Mouse (Mus musculus): Measurements from ENCODE around the gene Spata48. TPM values are rescaled to one million over a fixed set of nuclear protein-coding genes. Genes with fewer than 3 reads are reported as not detected.

The Spata48 gene
- total and polyA plus RNA-seq, 2 experiments from 2014 or later = 0.26 to 0.83 TPM

DNA sequence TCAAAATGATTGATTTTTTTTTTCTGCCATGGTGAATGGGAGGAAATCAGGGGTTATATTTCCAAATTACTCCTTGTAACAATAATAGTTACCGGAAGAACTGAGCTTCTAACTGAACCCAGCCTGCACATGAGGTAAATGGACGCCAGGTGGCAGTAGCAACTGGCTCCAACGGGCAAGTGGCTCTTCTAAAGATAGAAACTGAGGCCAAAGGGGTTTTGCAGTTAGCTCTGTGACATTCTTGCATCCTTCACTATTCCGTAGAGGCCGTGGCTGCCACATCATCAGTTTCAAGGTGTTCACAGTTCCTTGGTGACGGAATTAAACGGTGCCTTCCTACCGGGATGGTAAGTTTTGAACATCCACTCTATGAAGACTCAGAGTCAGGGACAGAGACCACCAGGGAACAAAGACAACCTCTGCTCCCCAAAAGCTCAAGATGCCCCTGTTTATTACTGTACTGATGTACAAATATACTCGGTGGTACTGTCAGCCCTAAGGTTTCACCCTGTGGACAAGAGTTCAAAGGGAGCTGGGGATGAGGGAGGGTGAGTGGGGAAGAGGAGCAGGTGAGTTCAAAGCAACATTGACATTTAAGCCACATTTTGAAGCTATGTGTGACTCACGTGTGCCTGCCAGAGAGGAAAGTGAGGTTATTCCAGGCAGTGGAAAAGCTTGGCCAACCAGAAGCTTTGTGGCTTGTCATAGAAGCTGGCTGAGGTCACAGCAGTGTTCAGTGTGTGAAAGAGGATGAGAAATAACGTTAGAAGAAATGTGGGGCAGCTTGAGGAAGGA lies 95.5 kb downstream of the Spata48 start:
- Histone ChIP-seq H3K36me3 (ENCODE audit: insufficient read depth, low read length) (no peaks in the 10 kb centered on the region), H3K9me3 (ENCODE audit: low read length) (no peaks in the 10 kb centered on the region), H3K4me1 (ENCODE audit: insufficient read depth, low read length) (no peaks in the 10 kb centered on the region), H3K27ac (no peak overlapping the region), H3K27me3 (ENCODE audit: insufficient read depth, low read length) (no peaks in the 10 kb centered on the region), H3K9ac (replicated peaks; ENCODE audit: low read length) (no peak overlapping the region), H3K4me2 (ENCODE audit: low read depth, low read length) (no peak overlapping the region), H3K4me3 (ENCODE audit: low read length) (no peak overlapping the region)
- peak; percentile 66 for TF ChIP-seq CTCF (IDR thresholded peaks at IDR 0.05; ENCODE audit: low read depth)
- ATAC-seq = no peak
- DNase-seq (ENCODE audit: low spot score) = peak; percentile 30
- WGBS = 49% methylated on average over 11 of the region's 11 CpGs

GRCm38 (mm10) chr11:11558662-11559061 lies 96.8 kb downstream of the Spata48 start:
- Histone ChIP-seq H3K27ac (no peak overlapping the region), H3K4me2 (ENCODE audit: low read depth, low read length) (no peak overlapping the region), H3K36me3 (ENCODE audit: insufficient read depth, low read length) (no peaks in the 10 kb centered on the region), H3K9ac (replicated peaks; ENCODE audit: low read length) (no peak overlapping the region), H3K4me1 (ENCODE audit: insufficient read depth, low read length) (no peaks in the 10 kb centered on the region), H3K9me3 (ENCODE audit: low read length) (no peaks in the 10 kb centered on the region), H3K27me3 (ENCODE audit: insufficient read depth, low read length) (no peaks in the 10 kb centered on the region), H3K4me3 (ENCODE audit: low read length) (no peak overlapping the region)
- no peak for DNase-seq (ENCODE audit: low spot score)
- WGBS = 89% methylated on average over 3 of the region's 3 CpGs
- no peak for ATAC-seq
- no peak for TF ChIP-seq CTCF (IDR thresholded peaks at IDR 0.05; ENCODE audit: low read depth)

DNA sequence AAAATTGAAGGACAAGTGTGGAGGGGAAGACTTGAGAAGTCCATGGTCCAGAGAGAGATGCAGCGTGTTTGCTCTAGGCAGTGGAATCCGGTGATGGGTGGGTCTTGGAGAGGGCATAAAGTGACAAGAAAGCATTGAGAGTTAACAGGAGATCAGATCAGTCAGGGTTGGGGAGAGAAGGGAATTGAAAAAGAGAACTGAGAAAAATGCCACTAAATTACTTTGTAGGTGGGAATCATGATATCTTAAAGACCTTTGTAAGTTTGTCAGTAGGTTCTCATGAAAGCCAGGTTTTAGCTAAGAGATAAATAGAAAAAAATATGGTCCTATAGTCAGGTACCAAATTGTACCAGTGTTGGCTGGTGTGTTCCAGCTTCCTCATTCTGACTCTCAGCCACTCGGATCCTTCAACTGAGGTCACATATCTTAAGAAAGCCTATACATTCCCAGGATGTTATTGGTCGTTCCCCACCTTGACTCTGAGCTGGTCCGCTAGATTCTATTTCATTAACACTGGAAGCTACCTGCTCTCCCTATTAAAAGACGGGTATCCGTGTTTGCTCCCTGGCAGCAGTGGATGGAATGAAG lies 97.3 kb downstream of the Spata48 start:
- H3K9ac ChIP-seq (replicated peaks; ENCODE audit: low read length) = no peak overlapping the region
- no peak overlapping the region for H3K4me3 ChIP-seq (ENCODE audit: low read length)
- H3K27me3 ChIP-seq (ENCODE audit: insufficient read depth, low read length) = no peaks in the 10 kb centered on the region
- no peaks in the 10 kb centered on the region for H3K36me3 ChIP-seq (ENCODE audit: insufficient read depth, low read length)
- TF ChIP-seq CTCF (IDR thresholded peaks at IDR 0.05; ENCODE audit: low read depth) = no peak
- DNase-seq (ENCODE audit: low spot score) (no peak), ATAC-seq (no peak)
- H3K4me2 ChIP-seq (ENCODE audit: low read depth, low read length) = no peak overlapping the region
- 85% methylated on average over 7 of the region's 7 CpGs for WGBS
- H3K9me3 ChIP-seq (ENCODE audit: low read length) = no peaks in the 10 kb centered on the region
- H3K27ac ChIP-seq = no peak overlapping the region
- H3K4me1 ChIP-seq (ENCODE audit: insufficient read depth, low read length) = no peaks in the 10 kb centered on the region

- DNase-seq (ENCODE audit: low spot score) (no peak), ATAC-seq (no peak)
- no peak overlapping the region for H3K27ac ChIP-seq
- H3K36me3 ChIP-seq (ENCODE audit: insufficient read depth, low read length) = no peaks in the 10 kb centered on the region
- no peaks in the 10 kb centered on the region for H3K4me1 ChIP-seq (ENCODE audit: insufficient read depth, low read length)
- no peak overlapping the region for H3K9ac ChIP-seq (replicated peaks; ENCODE audit: low read length)
- WGBS = 90% methylated on average over 6 of the region's 6 CpGs
- H3K9me3 ChIP-seq (ENCODE audit: low read length) = no peaks in the 10 kb centered on the region
- H3K4me3 ChIP-seq (ENCODE audit: low read length) = no peak overlapping the region
- H3K4me2 ChIP-seq (ENCODE audit: low read depth, low read length) = no peak overlapping the region
- no peak for TF ChIP-seq CTCF (IDR thresholded peaks at IDR 0.05; ENCODE audit: low read depth)
- H3K27me3 ChIP-seq (ENCODE audit: insufficient read depth, low read length) = no peaks in the 10 kb centered on the region
These were observed 99.2 kb downstream of the Spata48 start for GRCm38 (mm10) chr11:11561118-11561517.

DNA sequence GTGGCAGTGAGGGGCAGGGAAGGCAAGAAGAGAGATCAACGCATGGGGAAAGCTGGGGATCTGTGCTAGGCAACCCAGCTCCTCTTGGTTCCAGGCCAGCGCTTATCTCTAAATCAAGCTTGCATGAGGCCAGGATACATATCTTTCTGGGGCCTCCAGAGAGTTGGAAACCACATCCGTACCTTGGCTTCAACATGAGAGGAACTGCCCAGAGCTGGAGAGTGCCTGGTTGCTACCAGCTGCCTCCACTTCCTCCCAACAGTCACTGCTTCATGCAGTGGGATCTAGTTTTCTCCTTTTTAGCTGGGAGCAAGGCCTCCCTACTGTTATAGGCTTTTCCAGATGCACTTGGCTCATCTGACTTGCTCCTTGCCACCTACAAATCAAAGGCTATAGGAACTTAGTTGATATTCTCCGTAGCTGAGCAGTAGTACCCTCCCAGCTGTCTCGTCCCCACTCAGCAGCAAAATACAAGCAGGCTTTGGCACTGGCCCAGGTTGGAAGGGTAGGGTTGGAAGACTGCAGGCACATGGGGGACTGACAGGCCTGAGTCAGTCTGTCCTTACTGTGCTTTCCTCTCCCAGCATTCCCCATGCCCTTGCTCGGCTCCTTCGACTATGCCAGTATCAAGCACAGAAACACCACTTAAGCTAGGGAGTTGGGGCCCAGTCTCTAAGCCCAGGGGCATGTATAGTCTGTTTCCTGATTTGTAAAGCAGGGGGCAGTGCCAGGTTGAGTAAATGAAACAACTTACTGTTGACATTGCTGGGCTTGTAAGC lies 102.6 kb downstream of the Spata48 start:
- no peaks in the 10 kb centered on the region for H3K27me3 ChIP-seq (ENCODE audit: insufficient read depth, low read length)
- no peak overlapping the region for H3K4me2 ChIP-seq (ENCODE audit: low read depth, low read length)
- no peaks in the 10 kb centered on the region for H3K36me3 ChIP-seq (ENCODE audit: insufficient read depth, low read length)
- no peak overlapping the region for H3K27ac ChIP-seq
- WGBS = 69% methylated on average over 7 of the region's 7 CpGs
- no peak overlapping the region for H3K4me3 ChIP-seq (ENCODE audit: low read length)
- H3K9ac ChIP-seq (replicated peaks; ENCODE audit: low read length) = no peak overlapping the region
- ATAC-seq (0 out of 2 replicates have a peak, but pooled peaks have one; percentile 21), DNase-seq (ENCODE audit: low spot score) (peak; percentile 4)
- H3K4me1 ChIP-seq (ENCODE audit: insufficient read depth, low read length) = no peaks in the 10 kb centered on the region
- no peak for TF ChIP-seq CTCF (IDR thresholded peaks at IDR 0.05; ENCODE audit: low read depth)
- no peaks in the 10 kb centered on the region for H3K9me3 ChIP-seq (ENCODE audit: low read length)

Other genes with a start within 250 kb of the Spata48 start
- 3.2 and 3.4 TPM in 2 replicates for gene Zpbp, start 314 bp downstream of the Spata48 start, total RNA-seq (2014; rRNA removed)
- 2.4 and 2.7 TPM in 2 replicates for gene Zpbp, start 314 bp downstream of the Spata48 start, polyA plus RNA-seq (2015; fragmentation: Nextera tagmentation; extraction: Ambion mirVana)
- gene 4930512M02Rik, start 165.7 kb downstream of the Spata48 start, total RNA-seq (2014; rRNA removed) = not detected in 2 replicates
- gene 4930512M02Rik, start 165.7 kb downstream of the Spata48 start, polyA plus RNA-seq (2015; fragmentation: Nextera tagmentation; extraction: Ambion mirVana) = not detected in 2 replicates
- 4.0 and 4.6 TPM in 2 replicates for gene Ikzf1, start 222.9 kb downstream of the Spata48 start, total RNA-seq (2014; rRNA removed)
- 0.78 and 0.91 TPM in 2 replicates for gene Ikzf1, start 222.9 kb downstream of the Spata48 start, polyA plus RNA-seq (2015; fragmentation: Nextera tagmentation; extraction: Ambion mirVana)